Mouse (Mus musculus): ENCODE data around the gene Cdca3. TPM values are rescaled to one million over a fixed set of nuclear protein-coding genes. Genes with fewer than 3 reads are reported as not detected.
A peak's percentile ranks its signal among the peaks of the same experiment; 100 is the strongest.
"Not testable (repeated sequence)": the region's sequence is repeated elsewhere in the genome, so short reads cannot be mapped to it uniquely, and the experiment has no call there.

Cdca3 gene
- total RNA-seq, 4 experiments from 2014 or later = 0.49 to 1.0 (median 0.80) TPM

DNA sequence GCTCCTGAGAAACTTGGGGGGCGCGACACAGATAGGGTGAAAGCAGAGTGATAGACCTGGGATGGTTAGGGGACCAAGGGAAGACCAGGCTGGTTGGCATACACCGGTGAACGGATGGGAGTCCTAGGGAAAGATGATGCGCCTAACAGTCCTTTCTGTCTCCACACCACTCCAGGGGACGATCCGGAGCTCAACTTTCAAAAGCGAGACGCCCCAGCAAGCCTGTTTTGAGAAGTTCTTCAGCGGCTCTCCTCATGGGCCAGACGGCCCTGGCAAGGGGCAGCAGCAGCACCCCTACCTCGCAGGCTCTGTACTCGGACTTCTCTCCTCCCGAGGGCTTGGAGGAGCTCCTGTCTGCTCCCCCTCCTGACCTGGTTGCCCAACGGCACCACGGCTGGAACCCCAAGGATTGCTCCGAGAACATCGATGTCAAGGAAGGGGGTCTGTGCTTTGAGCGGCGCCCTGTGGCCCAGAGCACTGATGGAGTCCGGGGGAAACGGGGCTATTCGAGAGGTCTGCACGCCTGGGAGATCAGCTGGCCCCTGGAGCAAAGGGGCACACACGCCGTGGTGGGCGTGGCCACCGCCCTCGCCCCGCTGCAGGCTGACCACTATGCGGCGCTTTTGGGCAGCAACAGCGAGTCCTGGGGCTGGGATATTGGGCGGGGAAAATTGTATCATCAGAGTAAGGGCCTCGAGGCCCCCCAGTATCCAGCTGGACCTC, 20.1 kb upstream of the Cdca3 start:
- DNase-seq (ENCODE audit: low spot score in 2 of 2) = peak; percentile 48 to 61

DNA sequence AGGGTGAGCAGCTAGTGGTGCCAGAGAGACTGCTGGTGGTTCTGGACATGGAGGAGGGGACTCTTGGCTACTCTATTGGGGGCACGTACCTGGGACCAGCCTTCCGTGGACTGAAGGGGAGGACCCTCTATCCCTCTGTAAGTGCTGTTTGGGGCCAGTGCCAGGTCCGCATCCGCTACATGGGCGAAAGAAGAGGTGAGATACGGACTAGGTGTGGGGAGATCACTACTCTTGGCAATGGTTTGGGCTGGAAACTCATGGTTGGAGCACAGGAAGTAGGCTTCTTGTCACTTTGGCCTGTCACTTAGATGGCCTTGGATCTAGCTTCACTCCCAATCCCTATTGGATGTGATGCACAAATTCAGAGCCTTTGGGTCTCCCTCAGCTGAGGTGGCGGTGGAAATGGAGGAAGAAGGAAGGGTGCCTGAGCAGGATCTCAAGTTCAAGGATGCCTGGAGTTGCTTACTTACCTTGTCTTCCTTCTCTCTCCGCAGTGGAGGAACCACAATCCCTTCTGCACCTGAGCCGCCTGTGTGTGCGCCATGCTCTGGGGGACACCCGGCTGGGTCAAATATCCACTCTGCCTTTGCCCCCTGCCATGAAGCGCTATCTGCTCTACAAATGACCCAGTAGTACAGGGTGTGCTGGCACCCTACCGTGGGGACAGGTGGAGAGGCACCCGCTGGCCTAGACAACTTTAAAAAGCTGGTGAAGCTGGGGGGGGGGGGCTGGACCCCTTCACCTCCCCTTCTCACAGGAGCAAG, 19.4 kb upstream of the Cdca3 start:
- DNase-seq (ENCODE audit: low spot score in 2 of 2) = no peak

DNA sequence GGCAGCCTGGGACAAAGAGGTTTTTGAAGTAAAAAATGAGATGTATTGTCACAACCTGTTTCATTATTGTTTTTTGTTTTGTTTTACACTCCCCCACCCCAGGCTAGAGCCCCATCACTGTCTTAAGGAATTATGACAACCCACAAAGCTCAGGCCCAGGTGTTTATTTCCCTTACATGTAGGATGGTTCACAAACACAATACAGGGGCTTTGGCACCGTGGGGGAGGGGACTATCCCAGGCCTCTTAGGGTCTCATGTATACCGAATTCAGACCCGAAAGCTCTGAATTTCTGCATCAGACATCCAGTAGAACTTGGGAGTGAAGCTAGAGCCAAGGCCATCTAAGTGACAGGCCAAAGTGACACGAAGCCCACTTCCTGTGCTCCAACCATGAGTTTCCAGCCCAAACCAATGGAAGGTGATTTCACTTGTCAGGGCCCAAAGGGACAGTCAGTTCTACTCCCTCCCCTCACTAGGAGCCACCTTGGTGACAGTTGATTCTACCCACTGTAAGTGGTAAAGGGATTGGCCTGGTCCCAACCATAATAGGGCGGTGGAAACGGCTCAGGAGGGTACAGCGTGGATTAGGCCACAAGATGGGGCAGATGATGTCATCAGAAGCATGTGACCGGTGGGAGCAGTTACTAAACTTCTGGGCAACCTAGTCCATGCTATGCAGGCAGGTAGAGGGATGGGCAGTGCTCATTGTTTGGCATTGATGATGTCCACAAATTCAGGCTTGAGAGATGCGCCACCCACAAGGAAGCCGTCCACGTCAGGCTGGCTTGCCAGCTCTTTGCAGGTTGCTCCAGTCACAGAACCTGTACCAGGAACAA, 18.6 kb upstream of the Cdca3 start:
- not testable (repeated sequence) for DNase-seq (ENCODE audit: low spot score in 2 of 2)

DNA sequence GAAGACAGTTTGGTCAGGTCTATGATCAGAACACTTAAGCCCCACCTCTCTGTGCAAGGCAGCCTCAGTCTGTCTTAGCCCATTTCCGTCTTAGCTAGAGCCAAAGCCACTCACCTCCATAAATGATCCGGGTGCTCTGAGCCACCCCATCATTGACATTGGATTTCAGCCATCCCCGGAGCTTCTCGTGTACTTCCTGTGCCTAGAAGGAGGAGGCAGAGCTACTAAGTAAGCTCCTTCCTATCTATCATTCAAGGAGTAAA, 18.0 kb upstream of the Cdca3 start:
- DNase-seq (ENCODE audit: low spot score in 2 of 2) = no peak

DNA sequence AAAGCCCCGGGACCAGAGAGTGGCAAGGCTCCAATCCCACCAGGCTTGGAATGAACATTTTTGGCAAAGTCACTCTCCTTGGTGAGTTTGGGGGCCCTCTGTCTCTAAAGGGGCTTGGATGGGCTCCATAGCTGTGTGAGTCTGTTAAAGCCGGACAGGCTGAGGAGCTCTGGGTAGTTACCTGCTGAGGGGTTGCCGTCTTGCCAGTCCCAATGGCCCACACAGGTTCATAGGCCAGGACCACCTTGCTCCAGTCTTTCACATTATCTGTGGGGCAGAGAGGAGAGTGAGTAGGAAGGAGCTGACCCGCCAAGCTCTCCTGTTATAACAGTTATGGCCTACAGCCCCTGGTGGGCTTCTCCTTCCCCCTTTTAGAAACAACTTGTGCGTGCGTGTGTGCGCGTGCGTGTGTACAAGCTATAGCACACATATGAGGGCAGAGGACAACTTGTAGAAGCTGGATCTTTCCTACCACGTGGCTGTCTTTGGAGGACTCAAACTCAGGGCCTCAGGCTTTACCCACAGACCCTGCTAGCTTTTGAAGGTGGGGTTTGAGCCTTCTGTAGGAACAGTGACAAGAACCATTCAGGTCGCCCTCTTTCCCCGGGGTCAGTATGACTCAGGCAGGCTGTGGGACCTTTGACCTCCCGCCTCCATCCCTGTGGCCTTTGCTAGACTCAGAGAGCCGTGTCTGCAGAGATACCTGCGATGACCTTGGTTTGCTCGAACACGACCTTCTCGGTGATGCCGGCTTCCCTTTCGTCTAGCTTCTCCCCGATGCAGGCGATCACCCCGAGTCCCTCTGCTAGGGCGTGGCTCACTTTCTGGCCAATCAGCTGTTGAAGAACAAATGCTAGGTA, 17.4 kb upstream of the Cdca3 start:
- DNase-seq (ENCODE audit: low spot score in 2 of 2) = no peak

DNA sequence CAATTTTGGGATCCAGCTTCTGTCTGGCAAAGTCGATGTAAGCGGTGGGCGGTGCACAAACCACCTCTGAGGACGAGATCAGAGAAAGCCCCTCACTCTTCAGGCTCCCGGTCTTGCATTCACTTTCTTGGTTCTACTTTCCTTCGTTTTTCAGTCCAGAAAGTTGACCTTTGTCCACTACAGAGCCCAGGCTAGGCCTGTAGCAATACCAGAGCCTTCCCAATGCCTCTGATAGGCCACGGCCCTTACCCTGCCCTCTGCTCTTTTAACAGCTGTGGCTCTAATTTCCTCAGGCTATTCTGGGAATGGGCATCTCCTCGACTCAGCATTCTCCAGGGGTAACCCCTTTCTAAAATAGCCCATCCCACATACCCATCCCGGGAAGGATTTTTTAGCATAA, 16.5 kb upstream of the Cdca3 start:
- DNase-seq (ENCODE audit: low spot score in 2 of 2) = no peak

DNA sequence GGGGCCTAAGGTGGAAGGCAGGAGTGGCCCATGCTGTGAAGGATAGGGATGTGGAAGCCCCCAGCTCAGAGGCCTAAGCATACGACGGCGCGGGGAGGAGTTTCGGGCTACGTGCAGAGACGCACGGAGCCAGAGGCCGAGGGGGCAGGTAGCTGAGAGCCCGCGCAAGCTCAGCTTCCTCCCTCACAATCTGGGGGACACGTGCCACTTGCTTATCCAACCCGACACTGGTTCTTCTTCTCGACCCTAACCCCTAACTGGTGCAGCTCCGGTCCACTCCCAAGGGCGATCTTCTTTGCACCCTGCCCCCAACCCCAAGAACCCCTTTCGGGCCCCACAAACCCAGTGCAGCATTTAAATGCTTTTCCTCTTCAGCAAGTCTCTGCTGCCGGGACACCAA, 15.9 kb upstream of the Cdca3 start:
- peak; percentile 51 to 78 for DNase-seq (ENCODE audit: low spot score in 2 of 2)

DNA sequence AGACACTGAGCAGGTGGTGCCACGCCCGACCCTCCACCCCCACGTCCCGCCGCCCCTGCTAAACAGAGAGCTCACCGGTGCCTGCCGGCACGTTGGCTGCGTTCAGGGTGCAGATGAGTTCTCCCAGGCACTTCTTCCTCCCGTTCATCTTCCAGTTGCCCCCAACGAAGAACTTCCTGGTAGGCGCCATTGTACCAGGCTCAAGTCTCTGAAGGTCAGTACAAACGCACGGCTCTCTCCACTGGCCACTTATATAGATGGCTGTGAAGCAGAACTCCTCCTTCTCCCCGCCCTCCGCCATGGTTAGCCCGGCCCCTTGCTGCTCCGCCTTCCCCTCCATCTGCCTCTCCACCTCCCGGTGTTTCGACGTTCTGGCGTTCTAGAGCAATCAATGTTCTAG, 15.4 kb upstream of the Cdca3 start, which contains the start of gene Tpi1:
Tpi1 (minus strand) TSS at position 364 of the 400 bp plus-strand sequence.
- DNase-seq (ENCODE audit: low spot score in 2 of 2) = peak; percentile 83 to 87

DNA sequence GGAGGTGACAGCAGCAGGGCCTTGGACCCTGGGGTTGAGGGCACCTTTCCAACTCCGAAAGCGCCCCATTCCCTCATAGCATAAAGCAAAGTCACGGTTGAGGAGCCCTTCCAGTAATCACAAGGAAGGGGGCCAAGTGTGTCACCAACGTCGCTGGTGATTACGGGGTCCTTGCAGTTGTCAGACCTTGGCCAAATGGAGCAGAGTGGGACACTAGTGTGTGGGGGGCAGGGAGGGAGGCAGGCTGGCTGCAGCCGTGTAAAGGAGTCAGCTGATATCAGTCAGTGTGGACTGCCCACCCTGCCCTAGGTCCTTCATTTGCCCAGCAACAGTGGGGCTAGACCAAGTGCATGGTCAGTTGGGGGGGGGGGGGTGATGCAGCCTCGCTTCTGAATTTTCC, 14.9 kb upstream of the Cdca3 start:
- DNase-seq (ENCODE audit: low spot score in 2 of 2) = no peak

- peak in 1 of 2 experiments; percentile 4 for DNase-seq (ENCODE audit: low spot score in 2 of 2)
Observed at GRCm38 (mm10) chr6:124814858-124815774, 14.2 kb upstream of the Cdca3 start.

- no peak for DNase-seq (ENCODE audit: low spot score in 2 of 2)
Observed at GRCm38 (mm10) chr6:124816611-124817010, 12.7 kb upstream of the Cdca3 start.

DNA sequence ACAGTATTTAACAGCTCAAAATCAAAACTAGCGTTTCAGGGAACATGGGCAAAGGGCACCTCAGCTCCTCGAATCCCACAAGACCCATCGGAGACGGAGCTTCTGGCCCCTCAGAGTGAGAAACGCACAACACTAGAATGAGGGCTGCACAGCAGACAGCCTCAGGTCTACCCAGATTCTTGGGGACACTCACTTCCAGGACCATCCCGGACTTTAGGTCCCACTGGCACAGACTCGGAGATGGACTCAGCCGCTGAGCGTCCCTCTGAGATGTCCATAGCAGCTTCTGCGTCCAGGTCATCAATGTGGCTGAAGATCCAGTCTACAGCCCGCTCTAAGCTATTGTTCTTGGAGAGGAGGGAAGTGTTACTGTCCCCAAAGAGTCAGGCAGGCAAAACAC, 12.2 kb upstream of the Cdca3 start:
- peak in 1 of 2 experiments; percentile 2 for DNase-seq (ENCODE audit: low spot score in 2 of 2)

- DNase-seq (ENCODE audit: low spot score in 2 of 2) = no peak
Observed at GRCm38 (mm10) chr6:124817563-124817962, 11.8 kb upstream of the Cdca3 start.

DNA sequence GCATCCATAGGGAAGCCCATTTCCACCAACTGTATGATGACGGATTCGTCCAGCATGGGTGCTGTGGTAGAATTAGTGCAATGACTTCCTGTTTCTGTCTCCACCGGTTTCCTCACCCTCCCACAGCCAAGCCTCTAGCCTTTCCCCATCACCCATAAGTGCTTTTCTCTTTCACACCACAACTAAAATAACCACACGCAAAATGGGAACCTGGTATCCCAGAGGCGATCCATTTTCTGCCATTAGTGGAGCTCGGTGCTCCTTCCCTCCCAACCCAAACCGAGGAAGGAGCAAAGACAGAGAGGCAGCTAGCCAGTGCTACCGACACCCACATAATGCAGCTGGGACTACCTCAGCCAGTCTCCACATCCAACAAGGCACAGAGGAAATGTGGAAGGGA, 11.4 kb upstream of the Cdca3 start:
- no peak for DNase-seq (ENCODE audit: low spot score in 2 of 2)

- no peak for DNase-seq (ENCODE audit: low spot score in 2 of 2)
Observed at GRCm38 (mm10) chr6:124820891-124821290, 8.5 kb upstream of the Cdca3 start.

- DNase-seq (ENCODE audit: low spot score in 2 of 2) = no peak
Observed at GRCm38 (mm10) chr6:124822049-124822448, 7.3 kb upstream of the Cdca3 start.

- no peak for DNase-seq (ENCODE audit: low spot score in 2 of 2)
Observed at GRCm38 (mm10) chr6:124828101-124828592, 1.2 kb upstream of the Cdca3 start.

DNA sequence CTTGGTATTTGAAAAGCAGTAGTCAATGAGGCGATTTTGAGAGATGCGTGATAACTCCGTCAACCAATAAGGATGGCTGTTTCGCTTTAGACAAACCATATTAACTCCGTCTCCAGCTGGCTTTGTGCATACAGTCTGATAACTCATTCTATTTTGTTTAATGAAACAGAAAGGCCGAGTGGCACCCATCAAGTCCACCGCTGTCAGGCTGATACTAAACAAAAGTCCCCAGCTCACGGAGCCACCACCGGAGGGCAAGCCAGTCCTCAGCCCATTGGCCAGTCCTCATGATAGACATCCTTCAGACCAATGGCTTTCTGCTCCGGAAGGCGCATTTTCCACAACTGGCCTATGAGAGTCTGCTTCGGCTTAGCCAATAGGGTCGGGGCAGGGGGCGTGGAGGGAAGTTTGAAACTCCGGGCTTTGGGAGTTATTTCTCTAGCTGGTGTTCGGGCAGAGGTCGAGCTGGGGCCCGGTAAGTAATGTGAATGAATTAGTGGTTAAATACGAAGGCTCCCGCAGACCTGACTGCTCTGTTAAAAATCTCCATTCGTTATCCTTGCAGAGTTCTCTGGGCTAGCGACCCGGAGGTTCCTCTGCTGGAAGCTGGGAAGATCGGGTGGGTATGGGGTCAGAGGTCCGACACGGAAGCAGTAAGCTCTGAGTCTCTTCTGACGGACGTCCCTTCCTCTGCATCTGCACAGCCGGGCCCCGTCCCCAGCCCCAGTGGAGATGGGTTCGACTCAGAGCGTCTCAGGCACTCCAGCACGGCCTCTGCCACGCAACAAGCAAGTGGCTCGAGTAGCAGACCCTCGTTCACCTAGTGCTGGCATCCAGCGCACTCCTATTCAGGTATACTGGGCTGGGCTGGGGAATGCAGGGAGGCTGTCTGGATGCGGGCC, 703 bp downstream of the Cdca3 start:
- peak; percentile 86 to 96 for DNase-seq (ENCODE audit: low spot score in 2 of 2)

DNA sequence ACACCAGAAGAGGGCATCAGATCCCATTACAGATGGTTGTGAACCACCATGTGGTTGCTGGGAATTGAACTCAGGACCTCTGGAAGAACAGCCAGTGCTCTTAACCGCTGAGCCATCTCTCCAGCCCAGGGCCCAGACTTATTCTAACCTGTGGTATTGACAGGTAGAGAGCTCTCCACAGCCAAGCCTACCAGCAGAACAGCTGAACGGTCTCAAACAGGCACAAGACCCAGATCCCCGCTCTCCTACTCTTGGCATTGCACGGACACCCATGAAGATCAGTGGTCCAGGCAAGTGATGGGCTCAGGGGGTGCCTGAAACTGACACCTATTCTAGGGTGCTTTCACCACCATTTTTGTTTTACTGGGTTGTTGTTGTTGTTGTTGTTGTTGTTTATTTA, 1.9 kb downstream of the Cdca3 start:
- DNase-seq (ENCODE audit: low spot score in 2 of 2) = not testable (repeated sequence)

Measured in left cerebral cortex, adult 8-10 months (tissue).